Mouse (Mus musculus) frontal cortex, adult 2 months (tissue): ENCODE results near the gene Eif2s3x. TPM values are rescaled to one million over a fixed set of nuclear protein-coding genes. Genes with fewer than 3 reads are reported as not detected.

Experiments used
- polyA plus RNA-seq: library from polyadenylated mRNA; depleted of rRNA; stranded (reverse); fragments of >200 nt; gene quantifications from 2 replicates; pipeline ENCODE4 v1.2.3, GENCODE M21; 2012; rRNA removed

The Eif2s3x gene
- polyA plus RNA-seq, 1 experiment, result 66.3 TPM

Other genes with a start within 250 kb of the Eif2s3x start
- gene AU015836, start 244.2 kb downstream of the Eif2s3x start, polyA plus RNA-seq, result 0.20 and 0.32 TPM in 2 replicates
- gene Zfx, start 89.2 kb downstream of the Eif2s3x start, polyA plus RNA-seq, result 11.3 and 11.4 TPM in 2 replicates
- gene Klhl15, start 21.7 kb upstream of the Eif2s3x start, polyA plus RNA-seq, result 7.2 TPM in 2 replicates
- gene Fam90a1b, start 153.9 kb upstream of the Eif2s3x start, polyA plus RNA-seq, result 0.21 and 0.36 TPM in 2 replicates
- gene Apoo, start 154.3 kb upstream of the Eif2s3x start, polyA plus RNA-seq, result 51.8 and 53.8 TPM in 2 replicates